Mouse (Mus musculus) neural tube, embryonic 15.5 days (tissue): ENCODE data around the gene Ccdc120. TPM values are rescaled to one million over a fixed set of nuclear protein-coding genes. Genes with fewer than 3 reads are reported as not detected.
A peak's percentile ranks its signal among the peaks of the same experiment; 100 is the strongest.
"Not testable (repeated sequence)": the region's sequence is repeated elsewhere in the genome, so short reads cannot be mapped to it uniquely, and the experiment has no call there.

Experiments used
- ATAC-seq: fragments of 200-750 bp; cut with Nextera tagmentation; 2 replicates; pipeline ENCODE4 v1.8.0; 2017; ENCODE audit warnings: mild to moderate bottlenecking, moderate TSS enrichment, moderate library complexity; ENCODE audit not compliant: low FRiP score
- H3K27ac ChIP-seq: fragments of 300-500 bp; sonication (generic); replicated peaks from 2 replicates; pipeline ENCODE4 v1.5.1; 2015; ENCODE audit warnings: mild to moderate bottlenecking, inconsistent platforms
- H3K27me3 ChIP-seq: fragments of 300-500 bp; sonication (generic); replicated peaks from 2 replicates; pipeline ENCODE4 v1.6.1; 2015; ENCODE audit warnings: inconsistent platforms
- H3K36me3 ChIP-seq: fragments of 300-500 bp; sonication (generic); 2 replicates; pipeline ENCODE4 v1.6.1; 2015; ENCODE audit warnings: inconsistent platforms
- H3K4me1 ChIP-seq: fragments of 300-500 bp; sonication (generic); 2 replicates; pipeline ENCODE4 v1.6.1; 2015; ENCODE audit warnings: inconsistent platforms
- H3K4me2 ChIP-seq: fragments of 300-500 bp; sonication (generic); 2 replicates; pipeline ENCODE4 v1.6.1; 2015; ENCODE audit warnings: inconsistent platforms, mild to moderate bottlenecking, moderate library complexity
- H3K4me3 ChIP-seq: fragments of 300-500 bp; sonication (generic); replicated peaks from 2 replicates; pipeline ENCODE4 v1.5.1; 2015; ENCODE audit warnings: mild to moderate bottlenecking, inconsistent platforms
- H3K9ac ChIP-seq: fragments of 300-500 bp; sonication (generic); replicated peaks from 2 replicates; pipeline ENCODE4 v1.6.1; 2015; ENCODE audit warnings: mild to moderate bottlenecking, inconsistent platforms
- H3K9me3 ChIP-seq: fragments of 300-500 bp; sonication (generic); replicated peaks from 2 replicates; pipeline ENCODE4 v1.6.1; 2016; ENCODE audit warnings: inconsistent platforms
- WGBS: fragments of 180-500 bp; shearing (Covaris S2); methylation state at CpG from one replicate; pipeline ENCODE4 v1.1.7; 2015; ENCODE audit warnings: mixed read lengths; 5-methylcytosine and 5-hydroxymethylcytosine counted together
- polyA plus RNA-seq: library from polyadenylated mRNA; unstranded; fragments of >200 nt; fragmentation: Nextera tagmentation; extraction: Ambion mirVana; gene quantifications from 2 replicates; pipeline ENCODE4 v1.2.1, GENCODE M21; 2015

The Ccdc120 gene
- polyA plus RNA-seq, 1 experiment from 2014 or later = 56.3 TPM

DNA sequence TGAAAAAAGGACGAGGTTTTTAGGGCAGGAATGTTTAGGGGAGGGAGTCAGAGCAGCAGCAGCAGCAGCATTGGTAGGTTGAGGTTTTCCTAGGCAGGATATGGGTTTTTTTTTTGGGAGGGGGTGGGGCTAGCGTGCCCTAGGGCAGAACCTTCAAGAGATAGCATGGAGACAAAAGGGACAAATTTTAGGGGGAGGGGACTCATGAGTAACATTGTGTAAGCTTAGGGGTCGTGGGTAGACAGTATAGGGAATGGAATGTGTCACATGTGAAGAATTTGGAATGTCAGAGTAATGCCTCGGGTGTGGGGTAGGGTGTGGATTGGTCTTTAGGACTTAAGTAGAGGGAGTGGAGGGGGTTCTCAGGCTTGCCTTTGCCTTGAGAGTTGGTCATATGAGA lies 28.0 kb downstream of the Ccdc120 start:
- no peak overlapping the region for H3K27ac ChIP-seq
- 24% methylated on average over 4 of the region's 4 CpGs for WGBS
- peak overlapping the region; percentile 66 for H3K4me2 ChIP-seq
- no peaks in the 10 kb centered on the region for H3K27me3 ChIP-seq
- peak overlapping the region; percentile 54 for H3K9ac ChIP-seq
- peaks cover 4% of the 10 kb centered on the region; the same call in 1 of the 2 replicates for H3K36me3 ChIP-seq
- H3K9me3 ChIP-seq = no peaks in the 10 kb centered on the region
- ATAC-seq = no peak
- H3K4me3 ChIP-seq = peak overlapping the region; percentile 55
- peaks cover 7% of the 10 kb centered on the region for H3K4me1 ChIP-seq

DNA sequence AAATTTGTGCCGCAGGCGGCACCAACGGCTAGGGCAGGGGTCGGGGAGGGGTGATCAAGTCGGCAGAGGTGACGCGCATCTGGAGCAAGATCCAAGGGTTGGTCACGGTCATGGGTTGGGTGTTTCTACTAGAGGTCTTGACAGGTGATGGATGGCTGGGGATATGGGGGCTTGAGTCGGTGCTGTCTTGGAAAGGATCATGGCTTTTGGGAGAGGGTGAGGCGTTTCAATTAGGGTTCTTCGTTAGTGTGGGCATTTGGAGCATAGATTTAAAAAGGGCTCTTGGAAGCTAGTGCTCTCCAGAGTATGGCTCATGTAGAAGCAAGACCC lies 28.5 kb downstream of the Ccdc120 start:
- Histone ChIP-seq H3K9me3 (no peaks in the 10 kb centered on the region), H3K4me2 (peak overlapping the region; percentile 66), H3K4me3 (peak overlapping the region; percentile 55), H3K27ac (peak overlapping the region; percentile 93), H3K36me3 (peaks cover 4% of the 10 kb centered on the region; the same call in 1 of the 2 replicates), H3K9ac (peak overlapping the region; percentile 54), H3K4me1 (peaks cover 6% of the 10 kb centered on the region), H3K27me3 (no peaks in the 10 kb centered on the region)
- peak; percentile 36 for ATAC-seq
- 30% methylated on average over 11 of the region's 11 CpGs for WGBS

DNA sequence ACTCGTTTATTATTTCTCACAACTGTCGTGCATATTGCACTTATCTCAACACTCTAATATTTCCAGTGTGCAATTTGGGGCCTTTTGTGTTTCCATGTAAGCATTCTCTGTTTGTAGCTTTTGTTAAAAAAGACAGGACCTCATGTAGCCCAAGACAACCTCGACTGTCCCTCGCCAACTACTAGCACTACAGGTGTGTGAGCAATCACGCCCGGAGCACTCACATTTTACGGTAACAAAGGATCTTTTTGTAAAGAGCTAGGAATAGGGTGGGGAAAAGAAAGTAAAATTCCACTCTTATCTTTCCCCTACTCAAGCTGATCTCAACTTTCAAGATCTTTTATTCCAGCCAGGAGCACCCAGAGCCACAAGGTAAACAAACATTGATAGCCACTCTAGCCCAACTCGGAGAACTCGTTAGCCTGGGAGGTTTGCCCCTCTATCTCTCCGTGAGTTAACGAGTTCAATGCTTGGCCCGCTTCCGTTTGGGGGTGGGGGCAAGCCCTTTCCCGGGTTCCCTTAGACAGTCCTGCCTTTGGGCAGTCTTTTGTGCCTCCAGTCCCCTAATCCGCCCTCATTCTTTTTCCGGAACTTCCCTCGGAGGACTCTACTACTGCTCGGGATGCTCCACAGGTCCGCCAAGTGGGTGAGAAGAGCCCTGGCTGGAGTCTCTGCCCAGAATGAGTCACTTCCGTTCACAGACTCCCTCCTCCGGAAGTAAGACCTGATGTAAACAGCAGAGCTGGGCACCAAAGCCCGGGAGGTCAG lies 29.0 kb downstream of the Ccdc120 start, which contains the start of gene Gm45208:
Gene Gm45208, plus strand, starts transcription at position 732 of the 768 bp plus-strand sequence.
- peaks cover 6% of the 10 kb centered on the region for H3K4me1 ChIP-seq
- H3K4me3 ChIP-seq = peak within 1 kb of the TSS; percentile 55
- peak within 1 kb of the TSS; percentile 54 for H3K9ac ChIP-seq
- H3K27me3 ChIP-seq = no peaks in the 10 kb centered on the region
- WGBS = 31% methylated on average over 22 of the region's 22 CpGs
- peak; percentile 91 for ATAC-seq
- H3K9me3 ChIP-seq = no peaks in the 10 kb centered on the region
- H3K36me3 ChIP-seq = 0 out of 2 replicates have a peak, but pooled peaks cover 4% of the 10 kb centered on the region
- H3K4me2 ChIP-seq = peak within 1 kb of the TSS; percentile 66
- peak within 1 kb of the TSS; percentile 93 for H3K27ac ChIP-seq

DNA sequence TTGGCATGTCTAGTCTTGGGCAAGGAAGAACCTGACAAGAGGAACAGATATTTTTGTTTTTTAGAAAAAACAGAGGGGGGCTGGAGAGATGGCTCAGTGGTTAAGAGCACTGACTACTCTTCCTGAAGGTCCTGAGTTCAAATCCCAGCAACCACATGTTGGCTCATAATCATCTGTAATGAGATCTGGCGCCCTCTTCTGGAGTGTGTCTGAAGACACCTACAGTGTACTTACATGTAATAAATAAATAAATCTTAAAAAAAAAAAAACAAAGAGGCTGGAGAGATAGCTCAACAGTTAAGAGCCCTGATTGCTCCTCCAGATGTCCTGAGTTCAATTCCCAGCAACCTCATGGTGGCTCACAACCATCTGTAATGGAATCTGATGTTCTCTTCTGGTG lies 34.6 kb downstream of the Ccdc120 start:
- not testable (repeated sequence) for H3K27ac ChIP-seq, H3K9me3 ChIP-seq, H3K4me2 ChIP-seq, ATAC-seq, H3K9ac ChIP-seq, H3K4me3 ChIP-seq, H3K36me3 ChIP-seq, H3K4me1 ChIP-seq, H3K27me3 ChIP-seq
- 50% methylated on average over 1 of the region's 1 CpGs for WGBS

DNA sequence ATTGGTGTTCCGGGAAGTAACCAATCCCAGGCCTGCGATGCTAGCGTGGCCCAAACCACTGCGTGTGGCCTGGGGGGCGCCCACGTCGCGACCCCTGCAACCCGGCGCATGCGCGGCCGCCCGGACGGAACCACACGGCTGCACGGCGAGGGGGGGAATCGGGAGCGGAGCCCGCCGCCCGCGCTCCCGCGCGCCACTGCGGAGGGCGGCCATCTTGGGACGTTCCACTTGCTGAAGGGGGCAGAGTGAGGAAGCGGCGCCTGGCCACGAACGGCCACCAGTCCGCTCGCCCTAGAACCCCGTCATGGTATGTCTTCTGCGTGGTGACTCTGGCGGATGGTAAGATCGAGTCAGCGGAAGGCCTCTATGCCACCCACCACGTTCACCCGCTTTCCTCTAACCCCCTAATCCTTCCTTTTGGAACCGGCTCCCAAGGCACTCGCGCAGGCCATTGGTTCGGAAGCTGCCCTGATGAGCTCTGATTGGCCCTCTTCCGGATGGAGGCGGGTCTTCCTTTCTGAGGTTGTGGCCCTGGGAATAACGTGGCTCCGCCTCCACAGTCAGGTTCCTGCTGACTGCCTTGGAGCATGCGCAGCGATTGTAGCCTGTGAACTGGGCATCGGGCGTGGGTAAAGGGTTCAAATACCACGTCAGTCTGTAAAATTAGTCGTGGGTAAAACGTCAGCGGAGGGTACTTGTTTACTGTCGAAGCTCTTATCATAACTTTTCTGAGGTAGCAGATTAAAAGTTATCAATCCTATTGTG lies 36.4 kb downstream of the Ccdc120 start, which contains the start of gene Wdr45:
Gene Wdr45, plus strand, starts transcription at position 199 of the 765 bp plus-strand sequence.
- H3K27me3 ChIP-seq, H3K36me3 ChIP-seq, H3K4me1 ChIP-seq, H3K9me3 ChIP-seq, H3K9ac ChIP-seq: not testable (repeated sequence)
- Histone ChIP-seq H3K27ac (0 out of 2 replicates have a peak within 1 kb of the TSS, but pooled peaks have one; percentile 54), H3K4me2 (peak within 1 kb of the TSS; percentile 54), H3K4me3 (peak within 1 kb of the TSS; percentile 34)
- 16% methylated on average over 42 of the region's 60 CpGs for WGBS
- ATAC-seq = peak; percentile 98

DNA sequence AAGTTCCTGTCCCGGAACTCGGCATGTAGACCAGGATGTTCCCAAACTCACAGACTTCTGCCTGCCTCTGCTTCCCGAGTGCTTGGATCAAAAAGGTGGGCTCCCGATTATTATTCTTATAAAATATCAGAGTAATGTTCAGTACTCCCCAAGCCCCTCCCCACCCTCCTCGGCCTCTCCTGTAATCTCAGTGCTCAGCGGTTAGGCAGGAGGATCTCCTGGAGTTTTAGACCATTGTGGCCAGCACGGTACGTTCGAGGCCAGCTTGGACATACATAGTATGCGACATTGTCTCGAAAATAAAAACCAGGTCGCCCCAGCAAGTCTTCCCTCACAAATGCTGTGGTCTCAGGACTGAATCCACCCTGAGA lies 37.0 kb downstream of the Ccdc120 start:
- Histone ChIP-seq H3K27ac (0 out of 2 replicates have a peak overlapping the region, but pooled peaks have one; percentile 54), H3K4me3 (peak overlapping the region; percentile 34), H3K4me2 (peak overlapping the region; percentile 54)
- not testable (repeated sequence) for H3K9ac ChIP-seq, H3K4me1 ChIP-seq, H3K9me3 ChIP-seq, H3K27me3 ChIP-seq, ATAC-seq, H3K36me3 ChIP-seq
- WGBS = 32% methylated on average over 5 of the region's 12 CpGs

DNA sequence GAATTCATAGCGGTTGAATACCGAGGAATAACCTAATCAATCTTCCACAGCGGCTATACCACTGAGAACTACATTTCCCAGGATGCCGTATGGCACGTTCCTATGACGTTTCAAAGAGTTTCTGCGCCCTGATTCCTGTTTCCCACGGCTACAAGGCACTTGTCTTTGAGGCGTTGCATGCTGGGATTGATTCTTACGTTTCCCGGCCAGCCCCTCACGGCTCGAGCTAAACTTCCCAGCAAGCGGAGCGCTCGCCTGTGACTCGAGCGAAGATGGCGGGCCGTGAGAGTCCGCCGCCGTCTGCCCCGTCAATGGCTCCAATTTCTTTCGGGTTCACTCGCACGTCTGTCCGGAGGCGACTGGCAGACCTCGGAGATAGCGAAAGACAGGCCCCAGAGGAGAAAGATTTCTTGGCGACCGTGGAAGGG lies 53.7 kb downstream of the Ccdc120 start, which contains the start of gene Gpkow:
Gene Gpkow, plus strand, starts transcription at position 178 of the 428 bp plus-strand sequence.
- Histone ChIP-seq H3K4me2 (peak within 1 kb of the TSS; percentile 57), H3K9me3 (no peaks in the 10 kb centered on the region), H3K27ac (peak within 1 kb of the TSS; percentile 72), H3K9ac (peak within 1 kb of the TSS; percentile 46), H3K36me3 (no peaks in the 10 kb centered on the region), H3K4me3 (peak within 1 kb of the TSS; percentile 54), H3K4me1 (peaks cover 15% of the 10 kb centered on the region), H3K27me3 (no peaks in the 10 kb centered on the region)
- peak; percentile 95 for ATAC-seq
- 14% methylated on average over 33 of the region's 33 CpGs for WGBS

DNA sequence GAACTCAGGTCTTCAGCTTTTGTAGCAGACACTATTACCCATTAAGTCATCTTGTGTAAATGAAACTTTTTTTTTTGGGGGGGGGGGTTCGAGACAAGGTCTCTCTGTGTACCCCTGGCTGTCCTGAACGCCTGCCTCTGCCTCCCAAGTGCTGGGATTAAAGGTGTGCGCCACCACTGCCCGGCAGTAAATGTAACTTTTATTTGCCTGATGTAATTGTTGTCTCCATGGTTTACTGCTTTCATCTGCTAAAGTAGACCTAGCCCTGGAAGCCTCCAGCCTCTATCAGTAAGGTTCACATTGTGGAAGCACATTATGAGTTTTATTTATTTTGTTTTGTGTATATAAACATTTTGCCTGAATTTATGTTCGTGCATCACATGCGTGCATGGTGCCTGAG lies 54.2 kb downstream of the Ccdc120 start:
- Histone ChIP-seq H3K27me3 (no peaks in the 10 kb centered on the region), H3K27ac (peak overlapping the region; percentile 41; the same call in 1 of the 2 replicates), H3K9ac (no peak overlapping the region), H3K36me3 (no peaks in the 10 kb centered on the region), H3K4me1 (peaks cover 15% of the 10 kb centered on the region), H3K9me3 (no peaks in the 10 kb centered on the region), H3K4me2 (peak overlapping the region; percentile 57), H3K4me3 (peak overlapping the region; percentile 54)
- 36% methylated on average over 6 of the region's 6 CpGs for WGBS
- ATAC-seq = peak; percentile 75

DNA sequence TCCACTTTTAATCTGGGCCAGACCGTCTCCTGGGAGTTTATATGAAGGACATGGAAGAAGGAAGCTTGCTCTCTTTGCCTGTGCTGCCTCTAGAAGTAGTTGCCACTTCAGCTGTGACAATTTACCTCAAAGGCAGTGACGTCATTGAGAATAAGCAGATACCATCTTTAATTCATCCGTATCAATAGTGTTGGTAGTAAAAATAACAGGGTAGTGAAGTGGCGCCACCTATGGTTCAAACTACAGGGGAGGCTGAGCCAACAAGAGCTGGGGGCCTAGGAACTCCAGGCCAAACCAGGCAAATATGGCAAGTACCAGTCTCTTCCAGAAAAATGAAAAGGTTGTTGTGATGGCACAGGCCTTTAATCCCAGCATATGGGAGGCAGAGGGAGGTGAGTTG lies 57.8 kb downstream of the Ccdc120 start:
- H3K4me3 ChIP-seq = no peak overlapping the region
- H3K27me3 ChIP-seq = no peaks in the 10 kb centered on the region
- no peaks in the 10 kb centered on the region for H3K36me3 ChIP-seq
- no peaks in the 10 kb centered on the region for H3K9me3 ChIP-seq
- H3K27ac ChIP-seq = no peak overlapping the region
- 44% methylated on average over 4 of the region's 4 CpGs for WGBS
- H3K4me1 ChIP-seq = peaks cover 3% of the 10 kb centered on the region; the same call in 1 of the 2 replicates
- ATAC-seq = no peak
- H3K9ac ChIP-seq = no peak overlapping the region
- no peak overlapping the region for H3K4me2 ChIP-seq

DNA sequence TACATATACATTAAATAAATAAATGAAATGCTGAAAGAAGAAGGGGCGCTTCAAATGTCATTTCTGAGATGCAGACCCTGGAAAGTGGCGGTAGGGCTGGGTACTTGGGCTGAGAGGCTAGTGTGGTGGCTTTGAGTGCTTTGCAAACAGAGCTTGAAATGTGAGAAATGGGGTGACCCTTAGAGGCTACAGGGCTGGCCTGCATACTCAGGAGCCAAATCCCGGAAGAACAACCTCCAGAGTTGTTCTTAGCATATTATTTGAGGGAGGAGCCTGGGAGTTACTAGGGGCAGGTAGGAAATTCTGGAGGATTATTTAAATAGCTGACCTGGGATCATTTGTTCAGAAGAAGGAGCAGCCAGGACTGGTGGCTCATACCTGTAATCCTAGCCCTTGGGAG lies 60.2 kb downstream of the Ccdc120 start:
- Histone ChIP-seq H3K36me3 (no peaks in the 10 kb centered on the region), H3K27me3 (no peaks in the 10 kb centered on the region), H3K4me3 (no peak overlapping the region), H3K27ac (no peak overlapping the region), H3K9me3 (no peaks in the 10 kb centered on the region), H3K4me1 (no peaks in the 10 kb centered on the region), H3K4me2 (no peak overlapping the region), H3K9ac (no peak overlapping the region)
- 71% methylated on average over 3 of the region's 3 CpGs for WGBS
- no peak for ATAC-seq

DNA sequence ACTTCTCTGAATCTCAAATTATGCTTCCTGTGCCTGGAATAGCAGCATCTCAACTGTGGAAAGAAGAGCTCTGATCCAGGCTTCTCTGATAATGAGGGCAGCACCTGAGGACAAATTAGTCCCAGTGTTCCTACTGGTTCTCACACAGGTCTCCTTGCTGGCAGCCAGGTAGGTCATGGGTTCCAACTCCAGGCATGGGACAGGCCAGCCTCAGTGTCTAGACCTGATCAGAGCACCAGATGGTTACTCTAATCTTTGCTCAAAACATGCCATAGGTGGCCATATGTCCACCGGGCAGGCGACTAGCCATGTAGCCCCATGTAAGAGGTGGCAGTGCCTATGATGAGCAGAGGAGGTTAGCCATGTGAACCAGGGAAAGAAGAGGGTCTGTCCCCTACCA lies 62.4 kb downstream of the Ccdc120 start:
- 95% methylated on average over 2 of the region's 2 CpGs for WGBS
- no peak overlapping the region for H3K4me2 ChIP-seq

More for the DNA sequence above, 62.4 kb downstream of the Ccdc120 start:
- no peak for ATAC-seq
- H3K4me1 ChIP-seq = no peaks in the 10 kb centered on the region
- H3K27me3 ChIP-seq = no peaks in the 10 kb centered on the region
- H3K27ac ChIP-seq = no peak overlapping the region
- H3K4me3 ChIP-seq = no peak overlapping the region
- no peaks in the 10 kb centered on the region for H3K9me3 ChIP-seq
- no peaks in the 10 kb centered on the region for H3K36me3 ChIP-seq
- H3K9ac ChIP-seq = no peak overlapping the region
